10 mouse cellular contexts compared by ENCODE assay signal in the genomic region with DNA sequence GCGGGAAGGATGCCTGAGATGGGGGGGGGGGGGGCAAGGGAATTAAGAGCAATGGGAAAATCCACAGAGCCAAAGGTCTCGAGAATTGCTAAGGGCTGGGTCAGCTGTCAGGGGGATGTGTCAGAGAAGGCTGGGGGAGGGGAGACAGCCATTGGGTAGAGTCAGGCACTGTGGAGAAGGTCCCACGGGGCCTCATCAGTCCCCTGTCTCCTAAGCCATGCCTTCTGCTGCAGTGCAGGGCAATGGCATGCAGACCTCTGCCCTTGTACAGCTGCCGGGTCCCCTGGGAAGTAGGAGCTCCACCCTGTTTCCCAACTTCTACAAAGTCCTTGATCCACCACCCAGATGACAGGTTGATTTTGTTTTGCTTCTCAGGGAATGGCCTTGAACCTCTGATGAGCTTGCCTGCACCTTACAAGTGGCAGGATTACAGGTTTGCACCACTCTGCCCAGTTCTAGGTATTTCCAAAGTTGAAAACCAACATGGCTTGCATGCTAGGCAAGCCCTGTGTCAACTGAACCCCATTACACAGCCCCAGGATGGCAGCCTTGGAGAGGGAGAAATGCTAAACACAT.
DNase-seq lines count a peak whose midpoint lies in the region; ATAC-seq and TF ChIP-seq lines count a peak whose summit lies in the region.
"Had no signal": no experiment of that assay in that cellular context is flagged by ENCODE, and none has a peak within 500 bp of the region (broad histone marks: within the 10 kb centered on the region; RNA-seq: fewer than 3 reads in every experiment).

No protein-coding gene starts in this region.

- no peak overlapping the region for H3K4me2 ChIP-seq in liver, embryonic 12.5 days
- no peak overlapping the region for H3K4me2 ChIP-seq in liver, embryonic 11.5 days
- no peak overlapping the region for H3K4me2 ChIP-seq in heart, postnatal 0 days (ENCODE audit: low read depth, low read length)
- H3K4me2 ChIP-seq: embryonic facial prominence, embryonic 15.5 days; midbrain, embryonic 12.5 days had no signal

- TF ChIP-seq CTCF in gastrocnemius, adult 2 months (IDR thresholded peaks at IDR 0.05): no peak
- TF ChIP-seq CTCF in heart, postnatal 0 days (IDR thresholded peaks at IDR 0.05; ENCODE audit: low read depth): no peak
- no peak for TF ChIP-seq CTCF in thymus, adult 2 months (IDR thresholded peaks at IDR 0.05; ENCODE audit: borderline replicate concordance, control insufficient read depth, extremely low read depth, insufficient read depth, low read length, poor library complexity)

- no peak overlapping the region for H3K9ac ChIP-seq in liver, embryonic 12.5 days
- no peak overlapping the region for H3K9ac ChIP-seq in liver, embryonic 11.5 days (ENCODE audit: low read depth, low read length)
- no peak overlapping the region for H3K9ac ChIP-seq in heart, postnatal 0 days (replicated peaks; ENCODE audit: low read depth, low read length)
- H3K9ac ChIP-seq: embryonic facial prominence, embryonic 15.5 days; midbrain, embryonic 12.5 days had no signal

- peaks cover 5% of the 10 kb centered on the region; the same call in 1 of the 2 replicates for H3K27me3 ChIP-seq in liver, embryonic 12.5 days (replicated peaks)
- H3K27me3 ChIP-seq in liver, embryonic 11.5 days (replicated peaks; ENCODE audit: control insufficient read depth, insufficient read depth, low read length): no peaks in the 10 kb centered on the region
- H3K27me3 ChIP-seq in heart, postnatal 0 days (ENCODE audit: control insufficient read depth, insufficient read depth, low read length): no peaks in the 10 kb centered on the region
- no peaks in the 10 kb centered on the region for H3K27me3 ChIP-seq in thymus, adult 2 months (ENCODE audit: control insufficient read depth, insufficient read depth, low read length)
- H3K27me3 ChIP-seq: embryonic facial prominence, embryonic 15.5 days; midbrain, embryonic 12.5 days had no signal

- intact Hi-C loops in gastrocnemius, adult 2 months (cut with DNase I): no loop called here

- peak overlapping the region; percentile 86 for H3K27ac ChIP-seq in gastrocnemius, adult 2 months
- H3K27ac ChIP-seq in liver, embryonic 12.5 days: peak overlapping the region; percentile 58; the same call in 1 of the 2 replicates
- no peak overlapping the region for H3K27ac ChIP-seq in liver, embryonic 11.5 days (ENCODE audit: low read depth, low read length)
- H3K27ac ChIP-seq in heart, postnatal 0 days (ENCODE audit: low read depth): peak overlapping the region; percentile 94
- no peak overlapping the region for H3K27ac ChIP-seq in thymus, adult 2 months (ENCODE audit: control insufficient read depth, insufficient read depth, low read length)

- H3K9me3 ChIP-seq in liver, embryonic 12.5 days (replicated peaks): no peaks in the 10 kb centered on the region
- no peaks in the 10 kb centered on the region for H3K9me3 ChIP-seq in liver, embryonic 11.5 days (ENCODE audit: control insufficient read depth, low read length)
- no peaks in the 10 kb centered on the region for H3K9me3 ChIP-seq in heart, postnatal 0 days (replicated peaks; ENCODE audit: control insufficient read depth, low read length)
- H3K9me3 ChIP-seq: embryonic facial prominence, embryonic 15.5 days; midbrain, embryonic 12.5 days had no signal

- TF ChIP-seq EP300 in heart, postnatal 0 days (IDR thresholded peaks at IDR 0.05; ENCODE audit: low read depth): no peak

- H3K4me1 ChIP-seq in liver, embryonic 12.5 days: peaks cover 57% of the 10 kb centered on the region
- H3K4me1 ChIP-seq in liver, embryonic 11.5 days (replicated peaks; ENCODE audit: control insufficient read depth, insufficient read depth, low read length): peaks cover 44% of the 10 kb centered on the region
- H3K4me1 ChIP-seq in heart, postnatal 0 days (ENCODE audit: control insufficient read depth, insufficient read depth): peaks cover 94% of the 10 kb centered on the region
- H3K4me1 ChIP-seq in thymus, adult 2 months (replicated peaks; ENCODE audit: control insufficient read depth, insufficient read depth, low read length): 0 out of 2 replicates have a peak, but pooled peaks cover 4% of the 10 kb centered on the region

- H3K4me3 ChIP-seq in gastrocnemius, adult 2 months: peak overlapping the region; percentile 81
- no peak overlapping the region for H3K4me3 ChIP-seq in liver, embryonic 12.5 days
- no peak overlapping the region for H3K4me3 ChIP-seq in liver, embryonic 11.5 days (ENCODE audit: low read depth, low read length)
- no peak overlapping the region for H3K4me3 ChIP-seq in heart, postnatal 0 days (ENCODE audit: low read depth, low read length)
- H3K4me3 ChIP-seq in thymus, adult 2 months (ENCODE audit: control insufficient read depth, insufficient read depth, low read length): no peak overlapping the region
- H3K4me3 ChIP-seq: embryonic facial prominence, embryonic 15.5 days; midbrain, embryonic 12.5 days had no signal

- no peak for ATAC-seq in liver, embryonic 12.5 days
- ATAC-seq in liver, embryonic 11.5 days (replicated peaks; ENCODE audit: low FRiP score): no peak
- ATAC-seq in heart, postnatal 0 days (ENCODE audit: insufficient read depth, low read depth): no peak

- 36% methylated on average over 4 of the region's 4 CpGs for WGBS in liver, embryonic 12.5 days (ENCODE audit: insufficient replicate concordance)
- 36% methylated on average over 4 of the region's 4 CpGs for WGBS in liver, embryonic 11.5 days
- WGBS in heart, postnatal 0 days: 31% methylated on average over 4 of the region's 4 CpGs
- WGBS in thymus, adult 2 months: 69% methylated on average over 4 of the region's 4 CpGs

- TF ChIP-seq POLR2A in thymus, adult 2 months (IDR thresholded peaks at IDR 0.05; ENCODE audit: control insufficient read depth, extremely low read depth, insufficient read depth, low read length, poor library complexity): no peak

- DNase-seq in gastrocnemius, adult 2 months: peak; percentile 55
- no peak for DNase-seq in gastrocnemius, adult 8-10 months (ENCODE audit: low spot score in 2 of 2)
- no peak for DNase-seq in liver, embryonic 11.5 days (ENCODE audit: low spot score)
- no peak for DNase-seq in heart, postnatal 0 days (ENCODE audit: low spot score)
- DNase-seq in lung, postnatal 10 days: peak; percentile 74
- no peak for DNase-seq in cerebellum, postnatal 14 days
- DNase-seq in thymus, adult 2 months: no peak

- H3K36me3 ChIP-seq in liver, embryonic 12.5 days: no peaks in the 10 kb centered on the region
- H3K36me3 ChIP-seq in liver, embryonic 11.5 days (ENCODE audit: control insufficient read depth, insufficient read depth, low read length): no peaks in the 10 kb centered on the region
- no peaks in the 10 kb centered on the region for H3K36me3 ChIP-seq in heart, postnatal 0 days (replicated peaks; ENCODE audit: control insufficient read depth, insufficient read depth, low read length)
- no peaks in the 10 kb centered on the region for H3K36me3 ChIP-seq in thymus, adult 2 months (ENCODE audit: control insufficient read depth, insufficient read depth, low read length)
- H3K36me3 ChIP-seq: embryonic facial prominence, embryonic 15.5 days; midbrain, embryonic 12.5 days had no signal

Comparison
In these comparisons a context has a peak if more than half of its experiments do, and no peak if none do; other contexts are left out.
1. DNase-seq: peak in gastrocnemius, adult 2 months (single experiment) and lung, postnatal 10 days (single experiment); none in gastrocnemius, adult 8-10 months (0 of 2), liver, embryonic 11.5 days (single experiment), heart, postnatal 0 days (single experiment), cerebellum, postnatal 14 days (0 of 2) and thymus, adult 2 months (single experiment).
2. H3K27ac ChIP-seq: peak in gastrocnemius, adult 2 months (single experiment), liver, embryonic 12.5 days (single experiment) and heart, postnatal 0 days (single experiment); none in liver, embryonic 11.5 days (single experiment) and thymus, adult 2 months (single experiment).